Comparison of ENCODE assay signal across 7 mouse cellular contexts in the genomic region with DNA sequence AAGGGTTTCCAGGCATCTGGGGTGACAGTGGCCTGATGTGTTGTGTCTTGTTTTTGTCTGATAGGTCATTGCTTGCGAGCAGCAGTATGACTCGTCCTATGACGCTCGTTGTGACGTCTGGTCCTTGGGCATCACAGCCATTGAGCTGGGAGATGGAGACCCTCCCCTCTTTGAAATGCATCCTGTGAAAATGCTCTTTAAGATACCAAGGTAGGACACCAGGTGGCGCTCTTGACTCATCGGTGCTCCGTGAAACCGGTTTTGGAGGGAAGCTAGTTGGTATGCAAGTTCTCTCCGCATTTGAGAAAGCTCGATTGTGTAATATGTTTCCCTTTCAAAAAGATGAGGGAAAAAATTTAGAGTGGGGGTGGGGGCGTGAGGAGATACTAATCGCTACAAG.
DNase-seq lines count a peak whose midpoint lies in the region; ATAC-seq lines count a peak whose summit lies in the region.

No protein-coding gene starts in this region.

- no peak overlapping the region for H3K4me3 ChIP-seq in intestine, embryonic 16.5 days (ENCODE audit: low read length)
- H3K4me3 ChIP-seq in midbrain, embryonic 15.5 days = peak overlapping the region; percentile 19

- no peak overlapping the region for H3K27ac ChIP-seq in intestine, embryonic 16.5 days (ENCODE audit: low read length)
- peak overlapping the region; percentile 67 for H3K27ac ChIP-seq in midbrain, embryonic 15.5 days

- no peak overlapping the region; the same call in 1 of the 2 replicates for H3K4me2 ChIP-seq in intestine, embryonic 16.5 days (ENCODE audit: low read depth, low read length)
- H3K4me2 ChIP-seq in midbrain, embryonic 15.5 days = peak overlapping the region; percentile 44

- H3K9me3 ChIP-seq in intestine, embryonic 16.5 days (ENCODE audit: control insufficient read depth, low read length) = no peaks in the 10 kb centered on the region
- H3K9me3 ChIP-seq in midbrain, embryonic 15.5 days = no peaks in the 10 kb centered on the region

- peaks cover 3% of the 10 kb centered on the region; the same call in 1 of the 2 replicates for H3K4me1 ChIP-seq in intestine, embryonic 16.5 days (ENCODE audit: control insufficient read depth, insufficient read depth, low read length)
- peaks cover 25% of the 10 kb centered on the region for H3K4me1 ChIP-seq in midbrain, embryonic 15.5 days

- intact Hi-C loops in left cerebral cortex, postnatal 25 days (cut with DNase I) = loop anchor here (1.0 to 10.0 kb wide), 4 partner anchors 84 to 538 kb away; a partner anchor contains a TSS

- H3K9ac ChIP-seq in intestine, embryonic 16.5 days (ENCODE audit: low read depth, low read length) = no peak overlapping the region
- H3K9ac ChIP-seq in midbrain, embryonic 15.5 days = no peak overlapping the region

- H3K27me3 ChIP-seq in intestine, embryonic 16.5 days (replicated peaks; ENCODE audit: control insufficient read depth, insufficient read depth, low read length) = peaks cover 8% of the 10 kb centered on the region
- no peaks in the 10 kb centered on the region for H3K27me3 ChIP-seq in midbrain, embryonic 15.5 days (replicated peaks)

- ATAC-seq in intestine, embryonic 16.5 days = peak; percentile 33; the same call in 1 of the 2 replicates
- ATAC-seq in midbrain, embryonic 15.5 days (replicated peaks) = peak; percentile 92

- 1% methylated on average over 13 of the region's 13 CpGs for WGBS in intestine, embryonic 16.5 days
- WGBS in midbrain, embryonic 15.5 days = under 1% methylated on average over 13 of the region's 13 CpGs

- no peaks in the 10 kb centered on the region for H3K36me3 ChIP-seq in intestine, embryonic 16.5 days (ENCODE audit: control insufficient read depth, insufficient read depth, low read length)
- no peaks in the 10 kb centered on the region for H3K36me3 ChIP-seq in midbrain, embryonic 15.5 days (replicated peaks)

- DNase-seq in adipocyte (ENCODE audit: low spot score) = peak; percentile 82
- DNase-seq in embryo, embryonic 10 days (ENCODE audit: low spot score) = peak; percentile 95
- DNase-seq in gastrocnemius, postnatal 4 days (ENCODE audit: low spot score in 2 of 2) = peak; percentile 30 to 63
- DNase-seq in left cerebral cortex, postnatal 25 days (ENCODE audit: low spot score in 2 of 2) = peak; percentile 86 to 92
- DNase-seq in spleen, adult 18-20 months = peak; percentile 22 to 76
